Mouse (Mus musculus): ENCODE data around the gene Card19.

Card19 gene

GRCm38 (mm10) chr13:49172971-49173596 lies 42.8 kb downstream of the Card19 start:
- POLR2A ChIA-PET = interaction anchor here in 3 of 4 experiments (0.6 to 5.4 kb wide), 9 partner anchors 9 to 467 kb away, joined by 3 to 62 read pairs (median 5); partner anchors contain the start of gene Ninj1 (in 2 of the 3)
- CTCF ChIA-PET = interaction anchor here in 3 of 4 experiments (0.5 to 1.8 kb wide), 9 partner anchors 9 to 726 kb away, joined by 3 to 7 read pairs (median 4); partner anchors contain the start of gene Susd3 (in 1 of the 3)

DNA sequence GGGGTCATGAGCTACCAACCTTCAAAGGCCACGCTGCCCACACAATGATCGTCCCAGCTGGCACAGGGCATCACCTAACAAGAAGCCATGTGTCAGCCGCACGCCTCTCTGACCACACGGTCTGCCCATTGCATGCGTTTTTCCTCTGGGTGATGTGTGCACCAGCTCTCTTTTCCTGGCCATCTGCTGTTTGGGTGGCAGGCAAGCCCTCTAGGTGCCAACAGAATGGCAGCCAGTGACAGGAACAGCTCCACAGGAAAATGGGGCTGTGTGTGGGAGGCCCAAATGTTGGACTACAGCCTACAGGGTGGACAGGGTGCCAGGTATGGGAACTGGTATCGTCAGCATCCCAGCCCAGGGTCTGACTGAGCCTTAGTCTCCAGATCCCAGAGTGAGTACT lies 43.5 kb downstream of the Card19 start:
- POLR2A ChIA-PET = interaction anchor here in 3 of 4 experiments (0.8 to 5.4 kb wide), 9 partner anchors 9 to 38 kb away, joined by 3 to 62 read pairs (median 6); partner anchors contain the start of gene Ninj1 (in 2 of the 3)

GRCm38 (mm10) chr13:49171729-49172128 lies 44.1 kb downstream of the Card19 start:
- CTCF ChIA-PET = interaction anchor here in 2 of 4 experiments (0.6 to 2.0 kb wide), 7 partner anchors 10 to 518 kb away, joined by 3 to 6 read pairs (median 4); no protein-coding TSS in a partner anchor
- POLR2A ChIA-PET = interaction anchor here in 3 of 4 experiments (0.8 to 5.4 kb wide), 9 partner anchors 9 to 38 kb away, joined by 3 to 62 read pairs (median 6); partner anchors contain the start of gene Ninj1 (in 2 of the 3)

More for the DNA sequence above, 43.5 kb downstream of the Card19 start:
- CTCF ChIA-PET = interaction anchor here in 2 of 4 experiments (0.5 to 2.0 kb wide), 9 partner anchors 10 to 518 kb away, joined by 3 to 6 read pairs (median 4); partner anchors contain the start of gene Susd3 (in 1 of the 2)

GRCm38 (mm10) chr13:49170623-49171022 lies 45.2 kb downstream of the Card19 start:
- POLR2A ChIA-PET = interaction anchor here in 2 of 4 experiments (1.0 to 4.3 kb wide), 6 partner anchors 10 to 216 kb away, joined by 4 to 22 read pairs (median 7); no protein-coding TSS in a partner anchor
- CTCF ChIA-PET = interaction anchor here in 3 of 4 experiments (0.6 to 2.5 kb wide), 5 partner anchors 11 to 67 kb away, joined by 3 to 22 read pairs (median 4); no protein-coding TSS in a partner anchor

DNA sequence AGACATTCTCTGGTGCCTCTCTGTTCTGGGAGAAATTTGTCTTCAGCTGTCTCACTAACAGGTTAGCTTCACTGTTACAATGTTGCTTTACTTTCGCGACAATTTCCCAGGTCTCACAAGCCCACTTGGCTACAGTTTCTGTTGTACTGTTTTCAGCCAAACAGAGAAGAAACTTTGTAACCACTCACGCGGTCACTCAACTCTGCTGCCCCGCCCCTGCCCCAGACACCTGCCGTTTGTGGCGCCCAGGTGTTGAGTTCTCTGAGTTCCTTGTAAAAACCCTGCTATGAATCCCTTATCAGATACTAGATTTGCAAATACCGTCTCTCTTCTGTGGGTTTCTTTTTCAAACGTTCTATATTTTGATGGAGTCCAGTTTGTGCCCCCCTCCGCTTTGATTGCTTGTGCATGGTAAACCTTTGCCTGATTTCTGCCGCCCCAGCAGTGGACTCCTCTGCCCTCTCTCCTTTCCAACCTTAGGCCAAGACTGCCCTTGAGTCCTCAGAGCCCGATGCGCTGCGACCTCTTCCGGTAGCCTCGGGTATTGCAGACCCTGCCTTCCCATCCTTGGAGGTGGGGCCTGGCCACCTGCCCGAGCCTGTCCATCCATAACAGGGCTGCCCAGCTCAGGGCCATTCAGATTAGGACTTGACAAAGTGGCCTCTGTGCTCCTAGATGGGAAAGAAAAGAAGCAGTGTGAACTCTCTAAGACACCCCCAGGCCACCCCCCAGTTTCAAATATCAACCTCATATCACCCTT lies 46.2 kb downstream of the Card19 start:
- POLR2A ChIA-PET = interaction anchor here in 3 of 4 experiments (0.6 to 4.3 kb wide), 12 partner anchors 10 to 874 kb away, joined by 3 to 22 read pairs (median 4); no protein-coding TSS in a partner anchor
- CTCF ChIA-PET = interaction anchor here (0.6 to 2.5 kb wide), 10 partner anchors 12 to 652 kb away, joined by 3 to 22 read pairs (median 4); partner anchors contain the start of genes Cenpp (in 1 of the 4) and Nol8 (in 1 of the 4)

GRCm38 (mm10) chr13:49167081-49167480 lies 48.8 kb downstream of the Card19 start:
- ChIA-PET CTCF (interaction anchor here in 3 of 4 experiments (0.7 to 1.4 kb wide), 3 partner anchors 9 to 36 kb away, joined by 3 to 5 read pairs (median 4); no protein-coding TSS in a partner anchor), POLR2A (interaction anchor here in 2 of 4 experiments (0.9 to 4.3 kb wide), 8 partner anchors 8 to 43 kb away, joined by 3 to 16 read pairs (median 4); partner anchors contain the start of gene Wnk2 (in 1 of the 2))

DNA sequence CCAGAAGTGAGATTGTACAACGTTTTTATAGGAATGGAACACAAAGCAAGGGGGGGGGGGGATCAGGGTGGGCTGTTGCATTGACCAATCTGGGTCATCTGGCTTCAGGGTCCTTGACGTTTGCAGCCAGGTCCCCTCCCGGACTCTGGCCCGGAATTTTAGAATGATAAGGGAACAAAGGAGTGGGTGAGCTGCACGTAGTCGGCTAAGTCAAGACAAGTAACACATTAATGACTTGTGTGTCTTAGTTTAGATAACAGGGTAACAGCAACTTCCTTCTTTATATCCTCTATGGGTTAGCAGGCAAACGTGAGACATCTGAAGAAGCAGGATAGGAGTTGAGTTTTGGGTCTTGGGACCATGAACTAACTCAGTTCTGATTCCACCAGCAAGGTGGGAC lies 52.2 kb downstream of the Card19 start:
- ChIA-PET CTCF (interaction anchor here in 1 of 4 experiments (0.7 to 1.0 kb wide), 2 partner anchors 11 to 24 kb away, joined by 3 read pairs; partner anchors contain the start of gene Ninj1), POLR2A (interaction anchor here in 1 of 4 experiments (1.3 kb wide), 1 partner anchor 18 kb away, joined by 3 read pairs; no protein-coding TSS in a partner anchor)

DNA sequence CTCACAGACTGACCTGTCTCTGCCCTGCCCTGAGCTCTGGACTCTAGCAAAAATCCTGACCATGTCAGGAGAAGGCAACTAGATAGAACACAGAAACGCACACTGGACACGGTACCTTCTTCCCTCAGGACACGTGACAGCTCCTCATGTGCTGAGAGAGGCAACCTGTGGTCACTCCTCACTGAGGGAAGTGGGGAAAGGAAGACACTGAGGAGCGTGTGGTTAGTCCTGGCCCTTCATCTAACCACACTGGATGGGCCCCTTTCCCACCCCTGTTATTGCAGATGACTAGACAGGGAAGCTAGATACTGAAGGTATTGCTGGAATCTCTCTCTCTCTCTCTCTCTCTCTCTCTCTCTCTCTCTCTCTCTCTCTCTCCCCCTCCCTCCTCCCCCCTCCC lies 53.1 kb downstream of the Card19 start:
- POLR2A ChIA-PET = interaction anchor here in 1 of 4 experiments (2.0 kb wide), 1 partner anchor 10 kb away, joined by 7 read pairs; no protein-coding TSS in a partner anchor

DNA sequence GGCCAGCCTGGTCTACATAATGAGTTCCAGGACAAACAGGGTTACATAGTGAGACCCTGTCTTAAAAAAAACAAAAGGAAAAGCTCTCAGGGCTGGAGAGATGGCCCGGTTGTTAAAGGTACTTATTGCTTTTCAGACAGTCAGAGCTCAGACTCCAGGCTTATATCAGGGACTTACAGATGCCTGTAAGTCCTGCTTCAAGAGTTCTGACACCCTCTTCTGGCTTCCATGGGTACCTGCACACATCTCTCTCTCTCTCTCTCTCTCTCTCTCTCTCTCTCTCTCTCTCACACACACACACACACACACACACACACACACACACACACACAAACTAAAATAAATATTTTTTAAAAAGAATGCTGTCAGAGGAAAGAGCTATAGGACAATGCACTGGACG lies 54.6 kb downstream of the Card19 start:
- ChIA-PET CTCF (interaction anchor here in 3 of 4 experiments (0.6 to 1.6 kb wide), 7 partner anchors 8 to 134 kb away, joined by 3 to 7 read pairs (median 4); no protein-coding TSS in a partner anchor), POLR2A (interaction anchor here in 3 of 4 experiments (0.5 to 2.0 kb wide), 7 partner anchors 11 to 488 kb away, joined by 3 to 7 read pairs (median 3); no protein-coding TSS in a partner anchor)

More for the DNA sequence above, 53.1 kb downstream of the Card19 start:
- CTCF ChIA-PET = interaction anchor here in 2 of 4 experiments (0.6 to 1.6 kb wide), 3 partner anchors 9 to 292 kb away, joined by 3 to 4 read pairs (median 3); partner anchors contain the start of genes Ninj1 (in 1 of the 2) and Phf2 (in 1 of the 2)

DNA sequence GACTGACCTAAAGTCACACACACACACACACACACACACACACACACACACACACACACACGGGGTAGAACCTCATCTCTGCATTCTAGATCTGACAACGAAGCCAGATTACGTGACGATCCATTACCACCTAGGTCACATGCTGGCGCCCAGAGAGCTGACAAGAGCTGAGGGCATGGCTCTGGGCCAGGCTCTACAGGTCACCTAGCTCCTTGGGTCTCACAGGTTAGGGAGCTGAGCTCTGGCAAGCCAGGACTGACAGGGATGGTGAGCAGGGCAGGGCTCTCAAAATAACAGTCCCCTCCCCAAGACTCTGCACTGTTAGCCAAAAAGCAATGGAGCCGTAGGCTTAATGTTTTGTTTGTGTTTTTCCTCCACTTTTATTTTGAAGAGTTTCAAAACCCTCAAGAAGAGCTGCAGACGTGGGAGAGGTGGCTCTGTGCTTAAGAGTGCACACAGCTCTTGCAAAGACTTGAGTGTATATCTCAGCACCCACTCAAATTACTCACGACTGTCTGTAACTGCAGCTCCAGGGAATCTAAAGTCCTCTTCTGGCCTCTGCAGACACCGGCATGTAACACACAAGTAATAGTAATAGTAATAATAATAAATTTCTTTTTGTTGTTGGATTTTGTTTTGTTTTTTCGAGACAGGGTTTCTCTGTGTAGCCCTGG lies 57.7 kb downstream of the Card19 start:
- ChIA-PET CTCF (interaction anchor here (0.5 to 3.5 kb wide), 22 partner anchors 8 to 1796 kb away, joined by 3 to 22 read pairs (median 4); partner anchors contain the start of gene Wnk2 (in 1 of the 4)), POLR2A (interaction anchor here in 3 of 4 experiments (0.6 to 5.8 kb wide), 34 partner anchors 9 to 1027 kb away, joined by 3 to 73 read pairs (median 5); partner anchors contain the start of genes Ninj1 (in 3 of the 3), Card19 (in 1 of the 3) and Wnk2 (in 1 of the 3))

DNA sequence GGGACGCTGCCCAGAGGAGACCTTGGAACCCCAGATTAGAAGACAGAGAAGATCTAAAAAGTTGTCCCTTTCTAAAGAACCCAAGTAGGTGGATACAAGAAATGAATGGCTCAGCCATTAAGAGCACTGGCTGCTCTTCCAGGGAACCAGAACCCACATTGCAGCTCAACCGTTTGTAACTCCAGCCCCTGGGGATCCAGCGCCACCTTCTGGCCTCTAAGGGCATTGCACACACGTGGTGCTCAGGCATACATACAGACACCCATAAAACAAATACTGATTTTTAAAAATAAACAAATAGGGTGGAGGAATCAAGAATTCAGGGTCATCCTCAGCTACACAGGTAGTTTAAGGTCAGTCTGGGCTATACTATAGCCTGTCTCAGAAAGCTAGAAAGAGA lies 59.2 kb downstream of the Card19 start:
- CTCF ChIA-PET = interaction anchor here (0.5 to 3.5 kb wide), 17 partner anchors 9 to 604 kb away, joined by 3 to 22 read pairs (median 3); partner anchors contain the start of gene Wnk2 (in 1 of the 4)
- POLR2A ChIA-PET = interaction anchor here in 2 of 4 experiments (0.6 to 5.8 kb wide), 19 partner anchors 9 to 141 kb away, joined by 3 to 73 read pairs (median 5); partner anchors contain the start of genes Ninj1 (in 2 of the 2), Wnk2 (in 2 of the 2) and Card19 (in 1 of the 2)

GRCm38 (mm10) chr13:49154621-49155020 lies 61.2 kb downstream of the Card19 start:
- POLR2A ChIA-PET = interaction anchor here in 2 of 4 experiments (0.8 to 1.4 kb wide), 7 partner anchors 24 to 347 kb away, joined by 3 to 4 read pairs (median 3); no protein-coding TSS in a partner anchor
- CTCF ChIA-PET = interaction anchor here in 1 of 4 experiments (1.2 kb wide), 1 partner anchor 17 kb away, joined by 4 read pairs; no protein-coding TSS in a partner anchor

DNA sequence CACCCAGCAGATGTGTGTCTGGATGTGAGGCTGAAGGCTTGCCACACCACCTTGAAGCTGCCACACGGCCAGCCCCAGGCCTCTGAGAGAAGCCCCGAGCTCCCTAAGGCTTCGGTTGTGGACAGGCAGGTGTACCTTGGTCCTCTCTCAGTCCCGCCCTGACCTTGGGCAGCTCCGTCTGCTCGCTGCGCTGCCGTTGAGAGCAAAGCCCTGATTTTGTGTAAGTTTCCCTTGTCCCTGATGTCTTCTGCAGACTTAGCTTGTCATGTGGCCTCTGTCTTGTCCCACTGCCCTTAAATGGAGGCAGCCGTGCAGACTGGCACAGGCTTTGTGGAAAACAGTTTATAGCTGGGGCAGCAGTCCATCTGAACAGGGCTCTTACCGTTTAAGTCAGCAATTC lies 61.8 kb downstream of the Card19 start:
- CTCF ChIA-PET = interaction anchor here in 2 of 4 experiments (0.5 to 1.2 kb wide), 2 partner anchors 18 to 292 kb away, joined by 3 to 4 read pairs; no protein-coding TSS in a partner anchor
- POLR2A ChIA-PET = interaction anchor here in 2 of 4 experiments (0.6 to 1.3 kb wide), 4 partner anchors 25 to 503 kb away, joined by 3 to 4 read pairs (median 4); no protein-coding TSS in a partner anchor

Measured in embryonic stem cell, embryonic (primary cell).